ENCODE assay signal across 31 mouse cellular contexts in the genomic region with DNA sequence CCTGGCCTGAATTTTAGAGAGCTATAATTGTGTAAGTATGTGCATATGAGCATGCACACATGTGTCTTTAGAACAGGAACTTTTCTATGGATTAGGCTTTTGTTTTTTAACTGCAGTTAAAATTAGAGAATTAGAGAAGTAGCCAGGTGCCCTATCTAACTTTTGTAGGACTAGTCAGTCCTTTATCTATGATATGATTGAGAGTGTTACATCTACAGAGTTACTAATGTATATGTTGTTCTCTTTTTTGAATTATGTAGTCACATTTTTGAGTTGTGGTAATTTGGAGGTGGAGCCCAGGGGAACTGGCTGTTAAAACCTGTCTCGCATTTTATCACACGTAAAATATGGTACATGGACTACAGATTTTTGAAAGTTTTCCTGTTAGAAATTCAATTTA.
"Had no signal": no experiment of that assay in that cellular context is flagged by ENCODE, and none has a peak within 500 bp of the region (broad histone marks: within the 10 kb centered on the region; RNA-seq: fewer than 3 reads in every experiment).

No protein-coding gene starts in this region.

- H3K9ac ChIP-seq: heart, embryonic 12.5 days; heart, embryonic 13.5 days; heart, embryonic 15.5 days; hindbrain, embryonic 12.5 days; hindbrain, embryonic 13.5 days; hindbrain, embryonic 14.5 days; hindbrain, embryonic 15.5 days; intestine, embryonic 15.5 days; kidney, embryonic 15.5 days had no signal

- H3K4me3 ChIP-seq: heart, embryonic 10.5 days; heart, embryonic 12.5 days; heart, embryonic 13.5 days; heart, embryonic 15.5 days; hindbrain, embryonic 10.5 days; hindbrain, embryonic 12.5 days; hindbrain, embryonic 13.5 days; hindbrain, embryonic 15.5 days; intestine, embryonic 15.5 days; kidney, embryonic 15.5 days; layer of hippocampus, adult 2 months; left cerebral cortex, adult 2 months had no signal

- H3K27ac ChIP-seq: heart, embryonic 10.5 days; heart, embryonic 13.5 days; heart, embryonic 15.5 days; hindbrain, embryonic 10.5 days; hindbrain, embryonic 12.5 days; hindbrain, embryonic 13.5 days; hindbrain, embryonic 14.5 days; hindbrain, embryonic 15.5 days; hindbrain, postnatal 0 days; intestine, embryonic 15.5 days; kidney, embryonic 15.5 days; kidney, postnatal 0 days; layer of hippocampus, adult 2 months; left cerebral cortex, adult 2 months had no signal

- H3K36me3 ChIP-seq: heart, embryonic 10.5 days; heart, embryonic 12.5 days; heart, embryonic 13.5 days; heart, embryonic 15.5 days; hindbrain, embryonic 10.5 days; hindbrain, embryonic 12.5 days; hindbrain, embryonic 13.5 days; hindbrain, embryonic 15.5 days; intestine, embryonic 15.5 days; kidney, embryonic 15.5 days had no signal

- DNase-seq: heart, postnatal 10 days; heart, postnatal 14 days; heart, postnatal 36 days; heart, postnatal 4 days; kidney, adult 11 months; kidney, adult 18-20 months; kidney, adult 2 months; kidney, adult 8-10 months; kidney, adult 9 months; kidney, postnatal 10 days; kidney, postnatal 14 days; kidney, postnatal 25 days; kidney, postnatal 36 days; kidney, postnatal 4 days; layer of hippocampus, adult 9-11 months; layer of hippocampus, postnatal 36 days had no signal

- H3K27me3 ChIP-seq: heart, embryonic 12.5 days; heart, embryonic 13.5 days; heart, embryonic 15.5 days; hindbrain, embryonic 12.5 days; hindbrain, embryonic 13.5 days; hindbrain, embryonic 15.5 days; intestine, embryonic 15.5 days; kidney, embryonic 15.5 days had no signal

- H3K4me1 ChIP-seq: heart, embryonic 10.5 days; heart, embryonic 12.5 days; heart, embryonic 13.5 days; heart, embryonic 15.5 days; hindbrain, embryonic 13.5 days; hindbrain, embryonic 15.5 days; intestine, embryonic 15.5 days; kidney, embryonic 15.5 days had no signal

- H3K9me3 ChIP-seq: heart, embryonic 10.5 days; heart, embryonic 12.5 days; heart, embryonic 15.5 days; hindbrain, embryonic 10.5 days; hindbrain, embryonic 12.5 days; hindbrain, embryonic 13.5 days; intestine, embryonic 15.5 days; kidney, embryonic 15.5 days had no signal
